Mouse (Mus musculus) midbrain, embryonic 14.5 days (tissue): ENCODE measurements around the gene Slc25a45. TPM values are rescaled to one million over a fixed set of nuclear protein-coding genes. Genes with fewer than 3 reads are reported as not detected.

ENCODE experiments used
- ATAC-seq: fragments of 200-750 bp; cut with Nextera tagmentation; 2 replicates; pipeline ENCODE4 v1.8.0; 2017; ENCODE audit warnings: moderate number of reproducible peaks, moderate library complexity; ENCODE audit not compliant: low FRiP score, low TSS enrichment
- DNase-seq: peaks from one replicate; pipeline ENCODE4 v3.0.0-alpha.2; 2015
- H3K27ac ChIP-seq: fragments of 300-500 bp; sonication (generic); replicated peaks from 2 replicates; pipeline ENCODE4 v1.5.1; 2014; ENCODE audit warnings: mild to moderate bottlenecking, low read depth, low read length, moderate library complexity
- H3K27me3 ChIP-seq: fragments of 300-500 bp; sonication (generic); 2 replicates; pipeline ENCODE4 v1.6.1; 2014; ENCODE audit warnings: low read length, control low read depth, mixed read lengths; ENCODE audit not compliant: control insufficient read depth, insufficient read depth
- H3K36me3 ChIP-seq: fragments of 300-500 bp; sonication (generic); 2 replicates; pipeline ENCODE4 v1.6.1; 2014; ENCODE audit warnings: low read length, control low read depth; ENCODE audit not compliant: control insufficient read depth, insufficient read depth
- H3K4me1 ChIP-seq: fragments of 300-500 bp; sonication (generic); 2 replicates; pipeline ENCODE4 v1.6.1; 2014; ENCODE audit warnings: mild to moderate bottlenecking, antibody characterized with exemption, low read length, control low read depth; ENCODE audit not compliant: control insufficient read depth, insufficient read depth
- H3K4me2 ChIP-seq: fragments of 300-500 bp; sonication (generic); 2 replicates; pipeline ENCODE4 v1.6.1; 2014; ENCODE audit warnings: mild to moderate bottlenecking, low read length, moderate library complexity
- H3K4me3 ChIP-seq: fragments of 300-500 bp; sonication (generic); replicated peaks from 2 replicates; pipeline ENCODE4 v1.5.1; 2014; ENCODE audit warnings: low read depth, low read length
- H3K9ac ChIP-seq: fragments of 300-500 bp; sonication (generic); replicated peaks from 2 replicates; pipeline ENCODE4 v1.6.1; 2014; ENCODE audit warnings: mild to moderate bottlenecking, low read length, moderate library complexity
- H3K9me3 ChIP-seq: fragments of 300-500 bp; sonication (generic); 2 replicates; pipeline ENCODE4 v1.6.1; 2016; ENCODE audit warnings: low read length, control low read depth, mixed read lengths; ENCODE audit not compliant: control insufficient read depth
- WGBS: fragments of 180-500 bp; shearing (Covaris S2); extraction: QIAGEN DNeasy Blood & Tissue Kit; methylation state at CpG from one replicate; pipeline ENCODE4 v1.1.7; 2014; 5-methylcytosine and 5-hydroxymethylcytosine counted together
- polyA plus RNA-seq: library from polyadenylated mRNA; unstranded; fragments of >200 nt; fragmentation: Nextera tagmentation; extraction: Ambion mirVana; gene quantifications from 2 replicates; pipeline ENCODE4 v1.2.1, GENCODE M21; 2014

The Slc25a45 gene
- polyA plus RNA-seq, 1 experiment from 2014 or later = 1.2 TPM

- Histone ChIP-seq H3K27ac (no peak overlapping the region), H3K36me3 (no peaks in the 10 kb centered on the region), H3K4me1 (peaks cover 8% of the 10 kb centered on the region; the same call in 1 of the 2 replicates), H3K9me3 (no peaks in the 10 kb centered on the region), H3K4me2 (no peak overlapping the region), H3K9ac (no peak overlapping the region), H3K4me3 (no peak overlapping the region), H3K27me3 (no peaks in the 10 kb centered on the region)
- ATAC-seq (no peak), DNase-seq (no peak)
- WGBS = 81% methylated on average over 8 of the region's 8 CpGs
Measured at GRCm38 (mm10) chr19:5927532-5927931, 49.9 kb downstream of the Slc25a45 start.

GRCm38 (mm10) chr19:5928104-5928503 is 50.5 kb downstream of the Slc25a45 start:
- H3K27ac ChIP-seq = no peak overlapping the region
- no peaks in the 10 kb centered on the region for H3K36me3 ChIP-seq
- H3K9me3 ChIP-seq = no peaks in the 10 kb centered on the region
- WGBS = 88% methylated on average over 6 of the region's 6 CpGs
- H3K4me3 ChIP-seq = no peak overlapping the region
- ATAC-seq (no peak), DNase-seq (no peak)
- no peak overlapping the region for H3K4me2 ChIP-seq
- peaks cover 8% of the 10 kb centered on the region; the same call in 1 of the 2 replicates for H3K4me1 ChIP-seq
- H3K9ac ChIP-seq = no peak overlapping the region
- no peaks in the 10 kb centered on the region for H3K27me3 ChIP-seq

- H3K27me3 ChIP-seq = no peaks in the 10 kb centered on the region
- no peaks in the 10 kb centered on the region for H3K36me3 ChIP-seq
- no peak overlapping the region for H3K4me3 ChIP-seq
- 87% methylated on average over 3 of the region's 3 CpGs for WGBS
- H3K4me2 ChIP-seq = no peak overlapping the region
- H3K4me1 ChIP-seq = peaks cover 8% of the 10 kb centered on the region; the same call in 1 of the 2 replicates
- no peak overlapping the region for H3K9ac ChIP-seq
- ATAC-seq = no peak
- H3K27ac ChIP-seq = no peak overlapping the region
- DNase-seq = no peak
- no peaks in the 10 kb centered on the region for H3K9me3 ChIP-seq
Measured at GRCm38 (mm10) chr19:5928546-5928945, 50.9 kb downstream of the Slc25a45 start.

GRCm38 (mm10) chr19:5929634-5930596 is 52.3 kb downstream of the Slc25a45 start:
- no peaks in the 10 kb centered on the region for H3K27me3 ChIP-seq
- H3K9me3 ChIP-seq = no peaks in the 10 kb centered on the region
- H3K9ac ChIP-seq = no peak overlapping the region
- WGBS = 74% methylated on average over 14 of the region's 14 CpGs
- H3K27ac ChIP-seq = no peak overlapping the region
- H3K4me3 ChIP-seq = no peak overlapping the region
- H3K4me1 ChIP-seq = peaks cover 8% of the 10 kb centered on the region; the same call in 1 of the 2 replicates
- H3K4me2 ChIP-seq = no peak overlapping the region
- no peaks in the 10 kb centered on the region for H3K36me3 ChIP-seq
- ATAC-seq (no peak), DNase-seq (no peak)

- Histone ChIP-seq H3K27ac (no peak overlapping the region), H3K4me3 (no peak overlapping the region), H3K9me3 (no peaks in the 10 kb centered on the region), H3K27me3 (no peaks in the 10 kb centered on the region), H3K4me1 (peaks cover 7% of the 10 kb centered on the region), H3K36me3 (no peaks in the 10 kb centered on the region; the same call in 1 of the 2 replicates), H3K9ac (no peak overlapping the region), H3K4me2 (no peak overlapping the region)
- ATAC-seq = no peak
- WGBS = 65% methylated on average over 3 of the region's 3 CpGs
- DNase-seq = no peak
Measured at GRCm38 (mm10) chr19:5935266-5935665, 57.7 kb downstream of the Slc25a45 start.

Other genes starting within 250 kb of the Slc25a45 start
- 30.0 and 30.2 TPM in 2 replicates for gene Rela, start 240.3 kb upstream of the Slc25a45 start, polyA plus RNA-seq
- 8.1 and 11.5 TPM in 2 replicates for gene Sipa1, start 214.1 kb upstream of the Slc25a45 start, polyA plus RNA-seq
- 6.8 and 12.1 TPM in 2 replicates for gene Map3k11, start 189.1 kb upstream of the Slc25a45 start, polyA plus RNA-seq
- 33.6 and 34.4 TPM in 2 replicates for gene Pcnx3, start 188.9 kb upstream of the Slc25a45 start, polyA plus RNA-seq
- 0.21 and 0.28 TPM in 2 replicates for gene Kcnk7, start 173.4 kb upstream of the Slc25a45 start, polyA plus RNA-seq
- 12.4 and 14.3 TPM in 2 replicates for gene Ehbp1l1, start 151.5 kb upstream of the Slc25a45 start, polyA plus RNA-seq
- 154 and 169 TPM in 2 replicates for gene Fam89b, start 148.2 kb upstream of the Slc25a45 start, polyA plus RNA-seq
- gene Ltbp3, start 136.9 kb upstream of the Slc25a45 start, polyA plus RNA-seq = 10.1 and 10.5 TPM in 2 replicates
- 73.5 and 78.2 TPM in 2 replicates for gene Scyl1, start 106.4 kb upstream of the Slc25a45 start, polyA plus RNA-seq
- 8.3 and 12.2 TPM in 2 replicates for gene Frmd8, start 2.5 kb upstream of the Slc25a45 start, polyA plus RNA-seq
- 9.9 and 10.8 TPM in 2 replicates for gene Tigd3, start 16.3 kb downstream of the Slc25a45 start, polyA plus RNA-seq
- 96.6 and 108 TPM in 2 replicates for gene Dpf2, start 35.2 kb downstream of the Slc25a45 start, polyA plus RNA-seq
- 12.3 and 16.2 TPM in 2 replicates for gene Cdc42ep2, start 47.0 kb downstream of the Slc25a45 start, polyA plus RNA-seq
- gene Pola2, start 86.4 kb downstream of the Slc25a45 start, polyA plus RNA-seq = 17.6 and 23.4 TPM in 2 replicates
- gene Slc22a20, start 108.3 kb downstream of the Slc25a45 start, polyA plus RNA-seq = not detected in 2 replicates
- gene Capn1, start 138.1 kb downstream of the Slc25a45 start, polyA plus RNA-seq = 2.4 and 2.6 TPM in 2 replicates
- gene Syvn1, start 168.8 kb downstream of the Slc25a45 start, polyA plus RNA-seq = 28.8 and 33.6 TPM in 2 replicates
- gene Mrpl49, start 180.0 kb downstream of the Slc25a45 start, polyA plus RNA-seq = 72.9 and 73.0 TPM in 2 replicates
- 602 and 698 TPM in 2 replicates for gene Fau, start 180.0 kb downstream of the Slc25a45 start, polyA plus RNA-seq
- 32.4 and 37.9 TPM in 2 replicates for gene Znhit2, start 183.4 kb downstream of the Slc25a45 start, polyA plus RNA-seq
- 43.7 and 57.6 TPM in 2 replicates for gene Tm7sf2, start 190.6 kb downstream of the Slc25a45 start, polyA plus RNA-seq
- 86.1 and 86.7 TPM in 2 replicates for gene Vps51, start 199.4 kb downstream of the Slc25a45 start, polyA plus RNA-seq
- not detected in 2 replicates for gene Tmem262, start 202.2 kb downstream of the Slc25a45 start, polyA plus RNA-seq
- gene Gm28374, start 204.4 kb downstream of the Slc25a45 start, polyA plus RNA-seq = 0.92 and 1.6 TPM in 2 replicates
- 85.5 and 90.6 TPM in 2 replicates for gene Zfpl1, start 207.1 kb downstream of the Slc25a45 start, polyA plus RNA-seq
- gene Cdca5, start 207.2 kb downstream of the Slc25a45 start, polyA plus RNA-seq = 4.7 and 8.6 TPM in 2 replicates
- gene AC131692.1, start 216.6 kb downstream of the Slc25a45 start, polyA plus RNA-seq = not detected in 2 replicates
- 0.31 and 0.49 TPM in 2 replicates for gene Naaladl1, start 228.0 kb downstream of the Slc25a45 start, polyA plus RNA-seq
- 45.8 and 56.6 TPM in 2 replicates for gene Sac3d1, start 240.8 kb downstream of the Slc25a45 start, polyA plus RNA-seq